In genomic region chr3:53165281-53165680, GRCm38 (mm10) we compare ENCODE assay signal across 9 mouse cellular contexts.
DNase-seq lines count a peak whose midpoint lies in the region; ATAC-seq lines count a peak whose summit lies in the region.
"Had no signal": no experiment of that assay in that cellular context is flagged by ENCODE, and none has a peak within 500 bp of the region (broad histone marks: within the 10 kb centered on the region; RNA-seq: fewer than 3 reads in every experiment).

No protein-coding gene starts in this region.

- peak; percentile 12 for DNase-seq in adrenal gland, adult 2 months
- no peak for DNase-seq in adrenal gland, adult 18-20 months (ENCODE audit: low spot score in 2 of 2)
- DNase-seq in ovary, postnatal 36 days (ENCODE audit: low spot score), result peak; percentile 7
- no peak for DNase-seq in ovary, postnatal 10 days (ENCODE audit: low spot score)
- DNase-seq in heart, postnatal 4 days, result peak; percentile 48

- no peaks in the 10 kb centered on the region for H3K36me3 ChIP-seq in stomach, embryonic 14.5 days (ENCODE audit: control insufficient read depth, insufficient read depth, low read length)
- H3K36me3 ChIP-seq in midbrain, embryonic 13.5 days, result no peaks in the 10 kb centered on the region
- no peaks in the 10 kb centered on the region for H3K36me3 ChIP-seq in forebrain, embryonic 16.5 days (ENCODE audit: control insufficient read depth, insufficient read depth)
- H3K36me3 ChIP-seq: midbrain, embryonic 12.5 days had no signal

- H3K27me3 ChIP-seq in stomach, embryonic 14.5 days (ENCODE audit: control insufficient read depth, insufficient read depth, low read length), result no peaks in the 10 kb centered on the region
- H3K27me3 ChIP-seq in midbrain, embryonic 13.5 days, result no peaks in the 10 kb centered on the region
- no peaks in the 10 kb centered on the region for H3K27me3 ChIP-seq in forebrain, embryonic 16.5 days (replicated peaks; ENCODE audit: control insufficient read depth, insufficient read depth, low read length)
- H3K27me3 ChIP-seq: midbrain, embryonic 12.5 days had no signal

- no peaks in the 10 kb centered on the region for H3K9me3 ChIP-seq in stomach, embryonic 14.5 days (ENCODE audit: control insufficient read depth, low read depth, low read length)
- no peaks in the 10 kb centered on the region for H3K9me3 ChIP-seq in midbrain, embryonic 13.5 days
- H3K9me3 ChIP-seq in forebrain, embryonic 16.5 days (ENCODE audit: control insufficient read depth, low read length), result no peaks in the 10 kb centered on the region
- H3K9me3 ChIP-seq: midbrain, embryonic 12.5 days had no signal

- 0 out of 2 replicates have a peak overlapping the region, but pooled peaks have one; percentile 27 for H3K27ac ChIP-seq in stomach, embryonic 14.5 days (ENCODE audit: low read length)
- no peak overlapping the region for H3K27ac ChIP-seq in midbrain, embryonic 13.5 days
- no peak overlapping the region for H3K27ac ChIP-seq in forebrain, embryonic 16.5 days (ENCODE audit: low read length)
- H3K27ac ChIP-seq: midbrain, embryonic 12.5 days had no signal

- H3K4me1 ChIP-seq in stomach, embryonic 14.5 days (ENCODE audit: control insufficient read depth, insufficient read depth, low read length), result 0 out of 2 replicates have a peak, but pooled peaks cover 6% of the 10 kb centered on the region
- H3K4me1 ChIP-seq in midbrain, embryonic 13.5 days (replicated peaks), result no peaks in the 10 kb centered on the region
- no peaks in the 10 kb centered on the region for H3K4me1 ChIP-seq in forebrain, embryonic 16.5 days (replicated peaks; ENCODE audit: control insufficient read depth, insufficient read depth, low read length)

- no peak for ATAC-seq in stomach, embryonic 14.5 days (ENCODE audit: insufficient number of reproducible peaks, insufficient read depth, low FRiP score, low read depth)
- ATAC-seq in midbrain, embryonic 13.5 days, result no peak
- ATAC-seq in forebrain, embryonic 16.5 days, result no peak

- no peak overlapping the region for H3K9ac ChIP-seq in stomach, embryonic 14.5 days (replicated peaks; ENCODE audit: low read depth, low read length)
- no peak overlapping the region for H3K9ac ChIP-seq in midbrain, embryonic 13.5 days (replicated peaks)
- no peak overlapping the region for H3K9ac ChIP-seq in forebrain, embryonic 16.5 days (replicated peaks; ENCODE audit: low read depth, low read length)
- H3K9ac ChIP-seq: midbrain, embryonic 12.5 days had no signal

- H3K4me2 ChIP-seq in stomach, embryonic 14.5 days (replicated peaks; ENCODE audit: low read depth, low read length), result no peak overlapping the region
- H3K4me2 ChIP-seq in midbrain, embryonic 13.5 days (replicated peaks), result no peak overlapping the region
- H3K4me2 ChIP-seq in forebrain, embryonic 16.5 days (ENCODE audit: low read length), result no peak overlapping the region
- H3K4me2 ChIP-seq: midbrain, embryonic 12.5 days had no signal

- H3K4me3 ChIP-seq in stomach, embryonic 14.5 days (ENCODE audit: low read depth, low read length), result no peak overlapping the region
- no peak overlapping the region for H3K4me3 ChIP-seq in midbrain, embryonic 13.5 days (replicated peaks)
- no peak overlapping the region for H3K4me3 ChIP-seq in forebrain, embryonic 16.5 days (replicated peaks; ENCODE audit: low read length)
- H3K4me3 ChIP-seq: midbrain, embryonic 12.5 days had no signal

- WGBS in stomach, embryonic 14.5 days, result 80% methylated on average over 10 of the region's 10 CpGs
- WGBS in midbrain, embryonic 13.5 days, result 89% methylated on average over 10 of the region's 10 CpGs
- WGBS in forebrain, embryonic 16.5 days, result 82% methylated on average over 10 of the region's 10 CpGs

Comparison
In these comparisons a context has a peak if more than half of its experiments do, and no peak if none do; other contexts are left out.
1. DNase-seq: peak in adrenal gland, adult 2 months (single experiment), ovary, postnatal 36 days (single experiment) and heart, postnatal 4 days (single experiment); none in adrenal gland, adult 18-20 months (0 of 2) and ovary, postnatal 10 days (single experiment).